Mouse (Mus musculus) MEL-GATA-1-ER (cell line): ENCODE data around the gene Tnik.

Experiments used
- DNase-seq: peaks from one replicate; pipeline ENCODE4 v3.0.0-alpha.2; 2012; ENCODE audit warnings: low read depth; ENCODE audit errors: extremely low read depth

Gene Tnik

DNA sequence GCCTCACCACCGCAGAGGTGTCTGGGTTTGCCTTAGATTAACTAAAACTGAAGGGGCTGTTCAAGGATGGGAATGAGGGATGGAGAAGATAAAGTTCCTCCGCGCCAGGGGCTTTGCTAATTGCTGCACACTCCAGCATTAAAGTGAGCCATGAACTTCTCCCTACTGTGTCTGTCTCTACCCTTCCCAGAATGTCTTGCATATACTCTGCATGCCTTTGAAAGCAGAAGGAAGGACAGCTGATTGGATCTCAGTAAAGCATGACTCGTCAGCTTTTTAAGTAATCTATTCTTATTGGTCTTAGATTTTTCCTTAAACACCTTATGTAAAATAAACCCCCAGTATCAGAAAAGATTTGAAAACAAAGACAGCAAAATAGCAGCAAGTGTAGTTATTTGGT lies 203.7 kb downstream of the Tnik start:
- no peak for DNase-seq

DNA sequence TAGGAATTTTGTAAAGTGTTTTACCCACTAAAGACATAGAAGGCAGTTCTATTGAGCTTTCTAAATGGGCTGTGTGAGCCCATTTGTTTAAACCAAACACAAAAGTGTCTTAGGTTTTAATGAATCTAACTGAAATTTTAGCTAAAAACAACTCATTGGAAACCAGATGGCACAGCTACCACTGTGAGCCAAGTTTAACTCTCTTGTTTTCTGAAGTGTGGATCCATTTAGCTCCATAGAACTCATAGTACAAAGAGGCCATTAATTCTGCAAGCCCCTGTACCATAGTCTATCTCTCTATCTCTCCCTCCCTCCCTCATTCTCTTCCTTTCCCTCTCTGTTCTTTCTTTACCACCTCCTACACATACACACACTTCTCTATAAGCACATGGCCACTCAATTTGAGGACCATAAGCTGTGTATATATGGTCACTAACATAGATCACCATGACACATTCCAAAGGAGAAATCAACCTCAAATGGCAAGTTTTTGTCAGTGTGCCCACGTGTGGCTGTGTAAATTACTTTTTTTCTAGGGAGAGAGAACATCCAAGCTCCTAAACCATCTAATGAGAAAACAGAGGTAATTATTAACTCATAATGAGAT lies 204.2 kb downstream of the Tnik start:
- DNase-seq: no peak

DNA sequence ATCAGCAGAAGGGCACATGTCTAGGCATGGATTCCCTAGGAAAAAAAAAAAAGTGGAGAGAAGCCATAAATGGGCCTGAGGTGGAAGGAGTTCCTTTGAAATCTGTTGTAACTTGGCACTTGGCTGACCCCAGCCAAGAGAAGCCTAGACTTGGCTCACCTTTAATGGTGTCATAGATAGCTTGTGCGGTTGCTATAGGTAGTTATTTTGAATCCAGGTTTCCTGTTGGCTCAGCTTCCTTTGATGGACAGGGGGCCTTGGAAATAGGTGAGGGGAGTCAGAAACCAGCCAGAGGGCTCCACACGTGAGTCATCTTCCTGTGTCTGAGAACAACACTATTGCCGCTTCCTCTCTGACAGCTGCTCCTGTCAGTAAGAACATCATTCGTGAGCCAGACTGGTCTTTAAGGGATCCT lies 204.9 kb downstream of the Tnik start:
- DNase-seq: no peak

DNA sequence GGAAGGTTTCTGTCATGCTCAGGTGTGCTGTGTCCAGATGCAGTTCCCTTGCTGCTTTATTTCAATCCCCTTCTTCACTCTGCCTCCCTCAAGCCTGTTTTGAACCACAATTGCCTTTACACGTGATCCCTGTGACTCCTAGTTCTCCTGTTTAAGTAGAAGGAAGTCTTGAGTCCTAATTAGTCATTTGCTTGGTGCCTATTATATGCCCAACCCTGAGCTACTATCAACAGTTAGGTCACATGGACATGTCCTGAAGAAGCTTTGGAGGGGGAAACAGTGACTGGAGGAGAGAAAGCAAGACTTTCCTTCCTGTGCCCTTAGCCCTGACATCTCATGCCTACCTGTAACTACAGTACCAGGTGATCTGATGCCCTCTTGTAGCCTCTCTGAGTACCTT lies 210.4 kb downstream of the Tnik start:
- DNase-seq: no peak

DNA sequence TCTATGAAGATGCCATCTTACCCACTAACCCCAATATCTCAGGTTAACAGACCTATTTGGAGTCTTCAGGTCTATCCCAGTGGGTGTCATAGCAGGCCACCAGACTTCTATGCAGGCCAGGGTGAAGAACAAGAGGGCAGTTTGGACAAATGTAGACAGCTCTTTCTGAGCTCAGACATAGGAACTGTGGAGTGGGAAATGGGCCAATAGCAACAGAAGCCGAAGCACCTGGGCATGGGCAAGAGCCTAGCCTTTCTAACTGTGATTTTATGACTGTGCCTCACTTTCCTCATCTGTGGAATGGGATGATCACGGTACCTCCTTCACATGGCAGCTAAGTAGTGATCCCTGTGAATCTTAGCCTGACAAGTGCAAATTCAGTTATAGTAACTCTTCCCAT lies 214.4 kb downstream of the Tnik start:
- DNase-seq: no peak

DNA sequence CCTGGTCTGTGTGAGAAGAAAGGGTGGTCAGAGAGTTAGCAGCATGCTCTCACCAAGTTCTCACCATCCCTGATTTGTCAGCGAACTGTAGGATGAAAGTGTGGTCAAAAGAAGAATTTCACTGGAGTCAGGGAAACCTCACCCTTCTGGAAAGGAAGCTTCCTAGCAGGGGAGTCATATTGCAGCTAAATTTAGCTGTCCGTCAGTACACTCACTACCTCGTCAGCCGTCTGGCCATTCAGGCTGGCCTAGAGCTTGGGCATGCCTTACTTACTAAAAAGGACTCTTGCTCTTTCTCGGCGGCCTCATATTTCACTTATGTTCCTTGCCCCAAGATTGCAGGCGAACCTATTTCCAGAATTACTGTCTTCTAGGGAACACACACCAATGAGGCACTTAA lies 222.7 kb downstream of the Tnik start:
- no peak for DNase-seq

DNA sequence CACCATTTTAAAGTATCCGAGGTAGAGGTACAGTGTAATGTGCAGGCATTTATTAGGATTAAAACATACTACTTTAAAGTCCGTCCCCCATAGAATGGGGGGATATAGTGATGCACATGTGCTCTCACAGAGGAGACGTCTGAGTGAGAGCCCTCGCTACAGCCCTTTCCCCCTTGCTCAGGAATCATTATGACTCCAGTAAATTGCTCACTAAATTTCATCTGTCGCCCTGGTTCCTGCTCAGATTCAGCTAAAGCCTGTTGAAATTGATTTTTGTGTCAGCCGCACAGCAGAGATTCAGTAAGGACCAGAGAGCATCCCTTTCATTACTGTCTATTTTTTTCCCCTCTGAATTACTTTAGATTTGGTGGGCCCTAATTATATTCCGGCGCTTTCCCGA lies 224.4 kb downstream of the Tnik start:
- DNase-seq: no peak

DNA sequence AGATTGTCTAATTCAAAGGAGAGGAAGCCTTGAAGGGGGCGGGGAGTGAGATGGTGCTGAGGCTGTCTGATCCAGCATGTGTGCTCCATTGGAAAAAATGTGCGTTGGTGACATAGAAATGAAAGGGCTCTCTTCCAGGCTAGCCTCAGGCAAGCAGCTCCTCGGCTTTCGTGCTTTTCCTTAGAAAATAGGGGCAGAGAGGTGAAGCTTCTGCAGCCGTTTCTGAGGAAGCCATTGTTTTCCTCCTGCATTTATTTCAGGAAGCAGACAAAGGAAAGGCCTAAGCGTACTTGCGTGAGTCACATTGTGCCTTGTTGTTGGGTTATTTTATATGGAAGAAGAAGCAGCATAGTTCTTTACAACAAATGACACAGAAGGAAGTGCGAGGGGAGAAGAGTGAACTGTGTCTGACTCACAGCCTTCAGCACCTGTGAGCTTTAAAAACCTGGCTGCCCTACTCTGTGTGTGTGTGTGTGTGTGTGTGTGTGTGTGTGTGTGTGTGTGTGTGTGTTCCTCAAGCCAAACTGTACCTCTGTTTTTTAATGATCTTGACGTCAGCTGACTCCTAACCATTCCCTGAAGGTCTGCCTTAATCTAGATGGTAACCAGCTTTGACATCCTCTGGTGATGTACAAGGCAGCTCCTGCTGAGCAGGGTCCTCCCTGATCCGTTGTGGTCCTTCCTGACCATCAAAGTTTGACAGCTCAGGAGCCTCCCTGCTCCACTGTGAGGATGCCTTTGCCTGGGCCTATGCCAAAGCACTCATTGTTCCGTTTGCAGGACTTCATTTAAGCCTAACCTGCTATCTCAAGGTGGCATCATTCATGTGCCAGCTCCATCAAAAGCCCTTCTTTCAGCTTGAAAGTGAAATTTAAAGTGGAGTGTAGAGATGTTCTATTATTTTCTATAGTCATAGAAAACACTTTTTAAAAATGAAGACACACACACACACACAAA lies 228.3 kb downstream of the Tnik start:
- no peak for DNase-seq

DNA sequence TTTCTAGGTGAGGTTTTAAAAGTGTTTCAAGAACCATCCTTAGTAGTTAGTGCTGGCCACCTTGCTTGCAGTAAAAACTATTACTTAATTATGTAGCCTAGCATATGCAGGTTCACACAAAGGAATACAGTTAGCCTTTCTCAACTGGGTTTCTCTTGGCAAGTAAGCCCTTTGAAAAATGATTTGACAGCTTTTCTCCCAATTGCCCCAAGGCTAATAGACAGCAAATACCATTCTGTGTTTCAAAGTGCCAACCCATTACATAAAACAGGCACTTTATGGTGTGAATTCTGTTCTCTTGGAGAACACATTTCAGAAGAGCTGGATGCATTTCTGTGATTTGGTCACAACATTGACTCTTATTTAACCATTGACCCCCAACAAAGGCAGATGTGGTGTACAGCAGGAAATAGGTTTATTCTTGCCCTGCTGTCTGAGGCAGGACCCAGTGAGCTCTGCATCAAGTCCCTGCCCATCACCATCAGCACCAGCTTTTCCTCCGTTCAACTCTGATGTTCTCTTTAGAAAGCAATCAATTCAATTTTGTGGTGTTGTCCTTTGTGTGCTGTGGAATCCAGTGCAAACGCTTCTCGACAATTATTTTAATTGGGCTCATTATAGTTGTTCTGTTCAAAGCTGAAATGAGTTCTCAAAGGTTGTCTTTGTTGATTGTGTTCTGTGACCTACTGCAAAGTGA lies 233.9 kb downstream of the Tnik start:
- no peak for DNase-seq

DNA sequence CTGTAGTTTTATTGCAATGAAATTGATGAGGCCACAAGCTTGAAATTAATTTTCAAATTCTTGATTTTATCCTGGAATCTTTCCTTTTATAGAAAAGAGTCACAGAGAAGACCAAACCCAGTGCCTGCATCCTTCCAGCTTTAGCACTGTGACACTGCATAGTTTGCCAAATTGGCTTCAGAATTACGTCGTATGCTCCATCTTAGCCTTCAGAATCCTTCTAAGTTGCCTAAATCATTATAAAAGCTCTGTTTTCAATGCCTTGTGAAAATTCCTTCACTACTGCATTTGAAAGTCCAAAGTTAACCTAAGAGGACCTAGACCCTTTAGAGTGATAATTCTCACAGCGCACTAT lies 234.5 kb downstream of the Tnik start:
- no peak for DNase-seq

DNA sequence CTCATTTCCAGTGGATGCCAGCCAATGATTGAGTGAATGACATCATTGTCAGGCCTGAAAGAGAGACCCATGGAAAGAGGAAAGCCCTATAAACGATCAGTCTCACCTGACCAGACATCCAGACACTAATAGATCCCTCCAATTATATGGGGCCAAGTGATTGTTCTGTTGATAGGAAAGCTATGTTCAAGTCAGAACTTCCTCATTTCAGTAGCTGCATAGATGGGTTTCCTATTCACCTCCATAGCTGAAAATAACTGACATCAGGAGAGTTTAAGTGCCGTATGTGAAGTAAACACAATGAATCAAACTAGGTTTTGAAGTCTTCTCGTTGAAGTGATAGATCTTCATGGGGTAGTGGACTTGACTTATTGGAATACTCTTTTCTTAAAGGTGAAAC lies 239.7 kb downstream of the Tnik start:
- no peak for DNase-seq

DNA sequence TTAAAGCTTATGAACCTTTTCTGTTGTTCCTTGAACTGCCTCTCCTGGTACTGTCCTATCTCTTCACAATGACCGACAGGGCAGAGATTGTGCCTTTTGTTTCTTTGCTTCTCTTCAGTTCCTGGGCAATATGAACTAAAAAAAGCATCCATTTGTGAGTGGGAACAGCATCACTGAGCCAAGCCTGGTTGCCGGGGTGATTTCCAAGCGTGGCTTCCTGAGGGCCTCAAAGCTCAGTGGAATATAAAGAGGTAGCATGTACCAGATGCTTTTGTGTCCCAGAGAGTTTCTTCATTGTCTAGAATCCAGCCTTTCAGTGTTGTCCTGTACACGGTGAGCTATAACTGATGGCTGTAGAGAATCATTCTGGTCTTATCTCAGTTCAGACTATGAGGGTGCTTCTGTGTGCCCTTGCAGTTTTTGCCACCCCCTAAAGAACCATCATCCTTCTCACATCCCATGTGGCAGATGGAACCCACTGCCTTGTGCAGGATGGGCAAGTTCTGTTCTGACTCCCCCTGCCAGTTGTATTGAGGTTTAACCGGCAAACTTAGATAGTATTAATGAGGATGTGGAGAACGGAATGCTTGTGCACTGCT lies 246.4 kb downstream of the Tnik start:
- no peak for DNase-seq

DNA sequence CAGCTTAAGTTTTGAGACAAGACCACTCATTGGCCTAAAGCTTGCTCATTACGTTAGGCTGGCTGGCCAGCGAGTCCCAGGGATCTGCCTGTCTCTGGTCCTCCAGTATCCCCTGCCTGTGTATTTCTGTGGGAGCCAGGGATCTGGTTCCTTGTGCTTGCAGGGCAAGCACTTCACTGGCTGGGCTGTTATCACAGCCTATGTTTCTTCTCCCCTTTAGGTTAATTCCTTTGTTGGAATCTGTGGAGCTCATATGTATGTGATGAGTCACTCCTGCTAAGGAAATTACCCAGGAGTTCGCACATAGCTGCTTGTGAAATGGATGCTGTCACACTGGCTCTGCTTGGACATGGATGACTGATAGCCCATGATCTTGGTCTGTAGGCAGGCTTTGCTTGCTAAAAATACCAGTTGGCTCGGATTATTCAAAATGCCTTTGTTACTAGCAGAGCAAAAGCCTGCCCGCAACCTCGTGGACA lies 260.0 kb downstream of the Tnik start:
- DNase-seq: no peak

DNA sequence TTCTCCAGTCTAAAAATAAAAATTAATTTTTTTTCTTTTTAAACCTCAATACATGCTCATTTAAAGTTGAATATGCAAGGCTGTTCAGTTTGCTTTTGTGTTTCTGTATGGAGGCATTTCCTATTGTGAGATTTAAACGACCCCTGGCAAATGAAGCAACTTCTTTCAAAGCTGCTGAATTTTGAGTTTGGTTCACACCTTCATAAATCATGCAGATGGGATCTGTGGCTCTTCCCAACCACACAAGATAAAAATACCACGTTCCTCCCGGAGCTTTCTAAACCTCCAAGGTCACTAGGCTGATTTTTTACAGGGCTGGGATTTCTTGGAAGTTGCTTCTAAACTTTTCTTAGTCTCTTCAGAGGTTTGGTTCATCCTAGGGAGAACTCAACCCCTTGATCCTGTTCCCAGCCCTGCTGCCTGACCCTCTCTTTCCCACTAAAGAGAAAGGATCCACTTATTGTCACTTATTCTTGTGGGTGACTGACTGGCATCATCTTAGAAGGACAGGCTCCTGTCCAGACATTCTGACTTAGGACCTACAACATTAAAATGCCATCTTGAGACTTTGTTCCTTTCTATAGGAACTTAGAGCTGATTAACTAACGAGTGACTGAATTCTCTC lies 260.6 kb downstream of the Tnik start:
- no peak for DNase-seq

DNA sequence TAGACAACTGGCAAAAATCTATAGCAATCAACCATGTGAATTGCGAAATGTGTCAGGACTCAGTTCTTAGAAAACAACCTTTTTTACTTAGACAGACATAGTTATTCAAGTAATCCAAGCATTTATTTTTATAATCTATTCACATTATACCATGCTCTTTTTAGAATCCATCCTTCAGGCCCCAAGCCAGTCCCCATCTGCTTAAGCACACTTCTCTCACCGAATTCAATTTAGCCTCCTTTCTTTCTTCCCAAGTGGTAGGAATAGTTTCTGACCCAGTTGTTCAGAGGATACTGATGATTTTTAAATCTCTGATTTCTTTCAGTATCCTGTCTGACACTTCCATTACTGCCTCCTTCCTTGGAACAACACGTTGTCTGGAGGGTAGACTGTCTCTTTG lies 261.5 kb downstream of the Tnik start:
- DNase-seq: no peak

DNA sequence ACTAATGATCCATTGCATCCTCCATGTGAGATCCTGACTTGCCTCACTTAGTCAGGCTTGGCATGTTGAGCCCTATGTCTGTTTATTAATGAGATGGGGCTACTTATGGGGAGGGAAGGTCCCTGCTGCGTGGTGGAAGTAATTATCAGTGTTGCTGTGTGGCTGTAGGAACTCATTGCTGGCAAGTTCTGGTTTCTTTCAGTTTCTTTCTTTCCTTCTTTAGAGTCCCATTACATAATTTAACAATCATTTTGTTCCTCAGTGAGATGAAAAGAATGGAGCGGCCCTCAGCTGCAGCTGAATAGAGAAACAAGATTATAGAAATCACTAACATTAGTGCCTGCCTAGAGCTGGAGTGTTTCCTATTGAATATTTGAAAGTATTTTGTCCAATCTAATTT lies 263.7 kb downstream of the Tnik start:
- no peak for DNase-seq

DNA sequence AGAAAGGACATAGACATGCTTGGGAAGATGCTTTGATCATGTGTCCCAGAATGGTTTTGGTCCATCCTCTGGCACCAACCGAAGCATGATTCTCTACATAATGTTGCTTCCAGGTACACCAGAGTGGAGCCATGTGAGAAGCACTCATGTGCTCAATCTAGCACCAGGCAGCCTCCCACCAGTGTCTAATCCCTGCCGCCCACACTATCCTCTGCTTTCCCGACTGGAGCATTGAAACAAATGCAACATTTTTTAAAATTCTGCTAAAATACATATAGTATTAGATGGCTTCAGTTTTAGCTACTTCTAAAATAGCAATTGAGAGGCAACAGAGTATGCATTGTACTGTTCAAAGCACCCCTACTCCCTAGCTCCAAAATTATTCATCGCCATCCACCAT lies 264.2 kb downstream of the Tnik start:
- no peak for DNase-seq

DNA sequence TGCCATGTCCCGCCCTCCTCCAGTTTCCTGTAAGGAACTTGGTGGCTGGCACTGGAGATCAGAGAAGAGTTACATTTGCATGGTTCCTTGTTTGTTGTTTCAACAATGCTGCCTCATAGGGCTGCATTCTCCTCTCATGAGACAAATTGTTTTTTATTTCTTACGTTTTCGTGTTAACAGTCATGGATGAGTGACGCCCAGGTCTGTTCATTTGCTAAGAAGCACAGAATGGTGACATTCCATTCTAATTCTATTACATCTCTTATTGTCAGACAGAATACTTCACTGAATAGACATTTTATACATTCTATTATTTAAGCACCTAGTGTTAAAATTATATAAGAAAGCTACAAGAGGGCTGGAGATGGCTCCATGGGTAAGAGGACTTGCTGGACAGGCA lies 266.5 kb downstream of the Tnik start:
- DNase-seq: no peak

DNA sequence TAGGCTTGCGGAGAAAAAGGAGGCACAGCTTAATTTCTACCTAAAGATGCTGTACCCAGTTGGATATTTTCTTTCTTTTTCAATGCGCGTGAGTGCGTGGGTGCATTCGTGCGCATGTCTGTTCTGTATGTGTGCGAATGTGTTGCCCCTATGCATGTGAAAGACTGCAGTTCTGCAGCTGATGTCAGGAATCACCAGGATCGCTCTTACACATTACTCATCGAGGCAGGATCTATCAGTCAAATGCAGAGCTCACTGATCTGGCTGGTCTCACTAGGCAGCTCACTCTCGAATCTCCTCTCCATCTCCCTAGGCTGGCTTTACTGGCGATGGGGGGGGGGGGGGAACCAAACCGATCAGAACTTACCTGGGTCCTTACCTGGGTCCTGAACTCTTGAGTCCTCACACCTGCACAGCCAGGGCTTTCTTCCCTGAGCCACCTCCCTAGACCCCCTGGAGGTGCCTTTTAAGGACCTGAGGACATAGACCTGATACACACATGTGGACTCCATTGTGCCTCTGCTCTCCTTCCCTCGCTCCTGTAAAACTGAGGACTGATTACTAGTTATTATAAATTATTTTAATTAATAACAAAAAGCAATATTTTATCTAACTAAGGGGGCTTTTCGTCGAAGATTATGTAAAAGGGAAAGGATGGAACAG lies 268.4 kb downstream of the Tnik start:
- DNase-seq: no peak

DNA sequence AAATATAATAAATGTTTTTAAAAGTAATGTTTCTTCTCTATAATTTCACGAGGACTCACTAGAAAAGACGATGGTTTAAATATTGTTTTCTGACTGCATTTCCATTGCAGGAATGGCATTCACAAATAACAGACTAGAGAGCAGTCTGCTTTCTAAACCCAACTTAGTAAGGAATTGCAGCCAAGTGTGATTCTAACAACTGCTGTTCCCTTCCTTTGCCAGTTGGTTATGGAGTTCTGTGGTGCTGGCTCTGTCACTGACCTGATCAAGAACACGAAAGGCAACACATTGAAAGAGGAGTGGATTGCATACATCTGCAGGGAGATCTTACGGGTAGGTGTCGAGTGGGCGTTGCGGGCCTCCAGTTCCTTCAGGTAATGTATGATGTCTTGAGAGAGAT lies 269.7 kb downstream of the Tnik start:
- no peak for DNase-seq

DNA sequence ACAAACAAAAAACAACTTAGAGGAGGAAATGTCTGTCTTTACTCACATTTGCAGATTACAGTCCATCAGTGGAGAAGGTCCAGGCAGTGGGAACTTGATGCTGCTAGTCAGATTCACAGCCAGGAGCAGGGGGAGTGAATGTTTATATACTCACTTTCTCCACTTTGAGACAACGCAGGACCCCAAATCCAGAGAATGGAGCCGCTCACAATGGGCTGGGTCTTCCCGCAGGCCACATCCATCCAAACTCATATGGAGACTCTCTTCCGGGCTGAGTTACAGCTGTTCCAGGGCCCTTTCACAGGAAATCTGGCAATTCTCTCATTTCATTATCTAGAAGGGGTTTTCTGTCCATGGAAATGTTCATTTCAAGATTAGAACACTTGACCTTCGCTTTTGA lies 277.1 kb downstream of the Tnik start:
- no peak for DNase-seq
